12 mouse cellular contexts compared by ENCODE assay signal in genomic region chr1:52265886-52266516, GRCm38 (mm10).
"Had no signal": no experiment of that assay in that cellular context is flagged by ENCODE, and none has a peak within 500 bp of the region (broad histone marks: within the 10 kb centered on the region; RNA-seq: fewer than 3 reads in every experiment).

No protein-coding gene starts in this region.

- ATAC-seq: midbrain, embryonic 13.5 days had no signal

- H3K9me3 ChIP-seq: midbrain, embryonic 13.5 days; neural tube, embryonic 15.5 days had no signal

- H3K27me3 ChIP-seq: midbrain, embryonic 13.5 days; neural tube, embryonic 15.5 days had no signal

- H3K4me3 ChIP-seq: layer of hippocampus, adult 2 months; midbrain, embryonic 13.5 days; neural tube, embryonic 15.5 days had no signal

- H3K4me2 ChIP-seq: midbrain, embryonic 13.5 days; neural tube, embryonic 15.5 days had no signal

- H3K4me1 ChIP-seq: midbrain, embryonic 13.5 days; neural tube, embryonic 15.5 days had no signal

- H3K36me3 ChIP-seq: midbrain, embryonic 13.5 days; neural tube, embryonic 15.5 days had no signal

- H3K9ac ChIP-seq: liver, embryonic 14.5 days; midbrain, embryonic 13.5 days; neural tube, embryonic 15.5 days had no signal

- DNase-seq: kidney, postnatal 10 days; kidney, postnatal 4 days; left cerebral cortex, postnatal 4 days; lung, adult 18-20 months; right cerebral cortex, adult 18-20 months; right cerebral cortex, postnatal 25 days; thymus, postnatal 4 days had no signal

- H3K27ac ChIP-seq: layer of hippocampus, adult 2 months; liver, embryonic 14.5 days; midbrain, embryonic 13.5 days; neural tube, embryonic 15.5 days; stomach, postnatal 0 days had no signal
